Mouse (Mus musculus) CH12.LX (cell line): ENCODE measurements at regions not wholly inside any gene's neighbourhood (a gene's known extent, or its start where the extent isn't known, plus 50 kb on each side); places are given as distances from the start of the nearest gene placed in this dataset.

ENCODE experiments used
- DNase-seq: peaks from one replicate; pipeline ENCODE4 v3.0.0-alpha.2; 2013; ENCODE audit errors: extremely low read depth
- H3K27ac ChIP-seq: 2 replicates; pipeline ENCODE4 v1.5.1; 2012; ENCODE audit warnings: low read depth, mild to moderate bottlenecking, control low read depth, moderate library complexity; ENCODE audit not compliant: insufficient read depth
- H3K27me3 ChIP-seq: replicated peaks from 2 replicates; pipeline ENCODE3; 2012; ENCODE audit warnings: inconsistent platforms
- H3K36me3 ChIP-seq, 2 experiments: replicated peaks in 1 of 2; 2 replicates each; pipeline versions ENCODE3 to v1.6.1; 2012; ENCODE audit warnings: inconsistent platforms in 1 of 2, low read length in 1 of 2, mild to moderate bottlenecking in 1 of 2, mixed read lengths in 1 of 2, moderate library complexity in 1 of 2; ENCODE audit not compliant: control insufficient read depth in 1 of 2, insufficient read depth in 1 of 2
- H3K4me1 ChIP-seq, 2 experiments: 2 replicates each; pipeline ENCODE4 v1.6.1; 2012; ENCODE audit warnings: inconsistent platforms in 1 of 2, moderate library complexity in 1 of 2; ENCODE audit not compliant: insufficient read depth in 2 of 2, control insufficient read depth in 1 of 2
- H3K4me2 ChIP-seq: 2 replicates; pipeline ENCODE4 v1.6.1; 2012; ENCODE audit warnings: low read depth, mild to moderate bottlenecking, control low read depth; ENCODE audit not compliant: poor library complexity, insufficient read depth, severe bottlenecking
- H3K4me3 ChIP-seq, 3 experiments: fragments of 150-350 bp in 1 of 3; sonication (generic) in 1 of 3; replicated peaks in 1 of 3; 2 replicates each; pipeline versions ENCODE3 to v1.5.1; 2011 to 2012; ENCODE audit warnings: low read depth in 2 of 3, low read length in 2 of 3, mild to moderate bottlenecking in 2 of 3, moderate library complexity in 2 of 3, control low read depth in 1 of 3, improper control_type of control experiment in 1 of 3, inconsistent platforms in 1 of 3, mixed read lengths in 1 of 3; ENCODE audit not compliant: poor library complexity in 1 of 3
- H3K79me2 ChIP-seq: replicated peaks from 2 replicates; pipeline ENCODE4 v1.6.1; 2012; ENCODE audit warnings: mild to moderate bottlenecking, moderate library complexity; ENCODE audit not compliant: control insufficient read depth, poor library complexity, insufficient read depth, severe bottlenecking; ENCODE audit errors: extremely low read depth
- H3K9ac ChIP-seq: 2 replicates; pipeline ENCODE4 v1.6.1; 2012; ENCODE audit warnings: low read depth, mild to moderate bottlenecking, control low read depth, moderate library complexity; ENCODE audit not compliant: insufficient read depth
- H3K9me3 ChIP-seq: replicated peaks from 2 replicates; pipeline ENCODE3; 2012; ENCODE audit warnings: low read length, inconsistent platforms, mixed read lengths
- BHLHE40 ChIP-seq: IDR thresholded peaks from 2 replicates; pipeline ENCODE4 v1.6.1; 2011; ENCODE audit warnings: mild to moderate bottlenecking, low read depth, low read length, improper control_type of control experiment
- CHD1 ChIP-seq: IDR thresholded peaks from 2 replicates; pipeline ENCODE4 v1.6.1; 2012; ENCODE audit warnings: low read depth, low read length, improper control_type of control experiment, inconsistent platforms
- CTCF ChIP-seq, 2 experiments: IDR thresholded peaks in 1 of 2; conservative IDR thresholded peaks in 1 of 2; 2 replicates each; pipeline ENCODE4 v1.5.1; 2011 to 2012; ENCODE audit warnings: low read depth in 2 of 2, low read length in 2 of 2, improper control_type of control experiment in 1 of 2, inconsistent platforms in 1 of 2, mild to moderate bottlenecking in 1 of 2, moderate library complexity in 1 of 2
- EP300 ChIP-seq: IDR thresholded peaks from 2 replicates; pipeline ENCODE4 v1.6.1; 2011; ENCODE audit warnings: low read length, improper control_type of control experiment
- ETS1 ChIP-seq: conservative IDR thresholded peaks from 2 replicates; pipeline ENCODE4 v1.6.1; 2012; ENCODE audit warnings: low read depth, mild to moderate bottlenecking, inconsistent platforms, low read length, improper control_type of control experiment, moderate library complexity
- HCFC1 ChIP-seq: IDR thresholded peaks from 2 replicates; pipeline ENCODE4 v1.6.1; 2012; ENCODE audit warnings: low read depth, mild to moderate bottlenecking, inconsistent platforms, low read length, improper control_type of control experiment
- JUND ChIP-seq: conservative IDR thresholded peaks from 2 replicates; pipeline ENCODE4 v1.6.1; 2011; ENCODE audit warnings: low read depth, low read length, improper control_type of control experiment
- KAT2A ChIP-seq: IDR thresholded peaks from 2 replicates; pipeline ENCODE4 v1.6.1; 2012; ENCODE audit warnings: low read length, improper control_type of control experiment, inconsistent platforms; ENCODE audit not compliant: insufficient replicate concordance
- MAZ ChIP-seq: IDR thresholded peaks from 2 replicates; pipeline ENCODE4 v1.6.1; 2012; ENCODE audit warnings: low read depth, mild to moderate bottlenecking, inconsistent platforms, low read length, improper control_type of control experiment, moderate library complexity
- MEF2A ChIP-seq: IDR thresholded peaks from 2 replicates; pipeline ENCODE4 v1.6.1; 2014; ENCODE audit warnings: low read depth, mild to moderate bottlenecking, inconsistent platforms, low read length, improper control_type of control experiment, borderline replicate concordance
- MXI1 ChIP-seq: IDR thresholded peaks from 2 replicates; pipeline ENCODE4 v1.6.1; 2011; ENCODE audit warnings: mild to moderate bottlenecking, low read depth, low read length, improper control_type of control experiment
- NELFE ChIP-seq: IDR thresholded peaks from 2 replicates; pipeline ENCODE4 v1.6.1; 2011; ENCODE audit warnings: low read depth, low read length, improper control_type of control experiment
- NRF1 ChIP-seq: IDR thresholded peaks from 2 replicates; pipeline ENCODE4 v1.6.1; 2014; ENCODE audit warnings: low read depth, mild to moderate bottlenecking, inconsistent platforms, low read length, improper control_type of control experiment, moderate library complexity
- PAX5 ChIP-seq: IDR thresholded peaks from 2 replicates; pipeline ENCODE4 v1.6.1; 2012; ENCODE audit warnings: low read length, inconsistent platforms, mixed read lengths
- POLR2AphosphoS2 ChIP-seq: IDR thresholded peaks from 2 replicates; pipeline ENCODE4 v1.6.1; 2011; ENCODE audit warnings: low read depth, low read length, improper control_type of control experiment
- SMC3 ChIP-seq: IDR thresholded peaks from 2 replicates; pipeline ENCODE4 v1.6.1; 2011; ENCODE audit warnings: low read depth, low read length, improper control_type of control experiment
- TBP ChIP-seq: conservative IDR thresholded peaks from 2 replicates; pipeline ENCODE4 v1.6.1; 2011; ENCODE audit warnings: low read depth, low read length, improper control_type of control experiment
- UBTF ChIP-seq: IDR thresholded peaks from 2 replicates; pipeline ENCODE4 v1.6.1; 2012; ENCODE audit warnings: low read depth, mild to moderate bottlenecking, inconsistent platforms, low read length, improper control_type of control experiment, moderate library complexity
- USF1 ChIP-seq: IDR thresholded peaks from 2 replicates; pipeline ENCODE4 v1.6.1; 2014; ENCODE audit warnings: low read depth, mild to moderate bottlenecking, inconsistent platforms, low read length, improper control_type of control experiment
- ZMIZ1 ChIP-seq: IDR thresholded peaks from 2 replicates; pipeline ENCODE4 v1.6.1; 2012; ENCODE audit warnings: low read depth, mild to moderate bottlenecking, inconsistent platforms, low read length, improper control_type of control experiment
- ZNF384 ChIP-seq: IDR thresholded peaks from 2 replicates; pipeline ENCODE4 v1.6.1; 2012; ENCODE audit warnings: low read depth, low read length, improper control_type of control experiment, inconsistent platforms
- dilution Hi-C: fragments of 300-500 bp; cut with MboI; formaldehyde crosslinking; loops from 2 replicates; pipeline ENCODE4 v1.14.3; 2020; ENCODE audit warnings: low sequenced_read_pairs; ENCODE audit not compliant: extremely low pct_unique_long_range_greater_than_20kb, extremely low pct_ligation_motif_present
- in situ Hi-C: fragments of 300-500 bp; cut with MboI; formaldehyde crosslinking; loops from 3 replicates; pipeline ENCODE4 v1.14.3; 2019; ENCODE audit warnings: low sequenced_read_pairs, low pct_ligation_motif_present, low pct_unique_long_range_greater_than_20kb, mixed read lengths

DNA sequence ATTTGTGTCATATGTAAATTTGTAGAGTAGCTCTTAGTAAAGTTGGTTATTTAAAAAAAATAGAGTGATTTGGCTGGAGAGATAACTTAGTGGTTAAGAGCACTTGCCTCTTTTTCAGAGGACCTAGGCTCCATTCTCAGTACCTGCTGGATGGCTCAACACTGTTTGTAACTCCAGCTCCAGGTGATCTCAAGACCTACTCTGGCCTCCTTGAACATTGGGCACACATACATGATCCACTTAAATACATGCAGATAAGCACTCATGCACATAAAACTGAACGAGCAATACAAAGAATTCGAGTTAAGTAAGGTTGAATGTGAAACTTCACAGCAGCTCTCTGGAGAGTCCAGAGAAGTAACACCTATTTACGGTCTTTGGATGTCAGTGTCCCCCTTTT, 104.2 kb upstream of the Ptbp2 start:
- H3K9ac ChIP-seq, result no peak overlapping the region
- dilution Hi-C loops (no loop called here), in situ Hi-C loops (no loop called here)
- H3K79me2 ChIP-seq, result no peaks in the 10 kb centered on the region
- no peak for DNase-seq
- no peak for TF ChIP-seq CHD1
- TF ChIP-seq ZNF384, result no peak
- TF ChIP-seq BHLHE40, result no peak
- no peak for TF ChIP-seq NELFE
- TF ChIP-seq CTCF (conservative IDR thresholded peaks at IDR 0.05 in 1 of 2, IDR thresholded peaks at IDR 0.05 in 1 of 2; ENCODE audit: low read depth in 2 of 2, low read length in 2 of 2), result no peak
- TF ChIP-seq HCFC1, result no peak
- TF ChIP-seq MEF2A, result no peak
- H3K4me3 ChIP-seq, result no peak overlapping the region
- no peak overlapping the region for H3K27ac ChIP-seq
- H3K36me3 ChIP-seq, result no peaks in the 10 kb centered on the region
- no peaks in the 10 kb centered on the region for H3K4me1 ChIP-seq
- peaks cover 23% of the 10 kb centered on the region for H3K9me3 ChIP-seq
- no peaks in the 10 kb centered on the region for H3K27me3 ChIP-seq
- no peak overlapping the region for H3K4me2 ChIP-seq

DNA sequence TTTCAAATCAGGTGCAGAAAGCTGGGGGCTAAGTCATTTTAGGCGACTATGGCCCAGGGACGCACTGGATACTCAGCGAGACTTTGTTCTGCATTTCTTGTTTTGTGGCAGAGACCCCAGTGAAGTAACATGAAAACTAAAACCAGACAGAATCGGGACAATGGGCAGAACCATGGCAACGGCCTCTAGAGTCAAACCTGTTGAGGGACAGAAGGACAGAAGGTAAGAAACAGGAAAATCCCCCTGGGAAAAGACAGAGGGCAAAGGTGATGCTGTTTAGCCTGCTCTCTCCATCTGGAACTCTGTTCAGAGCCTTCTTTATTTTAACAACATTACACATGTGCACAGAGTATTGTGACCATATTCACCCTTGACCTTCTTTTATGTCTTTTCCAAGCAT, 92.1 kb upstream of the Ptbp2 start:
- Histone ChIP-seq H3K4me3 (no peak overlapping the region), H3K9me3 (peaks cover 10% of the 10 kb centered on the region), H3K27me3 (no peaks in the 10 kb centered on the region), H3K79me2 (no peaks in the 10 kb centered on the region), H3K9ac (no peak overlapping the region), H3K27ac (no peak overlapping the region), H3K36me3 (no peaks in the 10 kb centered on the region), H3K4me1 (no peaks in the 10 kb centered on the region), H3K4me2 (no peak overlapping the region)
- in situ Hi-C loops (no loop called here), dilution Hi-C loops (no loop called here)
- TF ChIP-seq MXI1 (no peak), UBTF (no peak), ETS1 (no peak), MAZ (no peak)
- no peak for DNase-seq

DNA sequence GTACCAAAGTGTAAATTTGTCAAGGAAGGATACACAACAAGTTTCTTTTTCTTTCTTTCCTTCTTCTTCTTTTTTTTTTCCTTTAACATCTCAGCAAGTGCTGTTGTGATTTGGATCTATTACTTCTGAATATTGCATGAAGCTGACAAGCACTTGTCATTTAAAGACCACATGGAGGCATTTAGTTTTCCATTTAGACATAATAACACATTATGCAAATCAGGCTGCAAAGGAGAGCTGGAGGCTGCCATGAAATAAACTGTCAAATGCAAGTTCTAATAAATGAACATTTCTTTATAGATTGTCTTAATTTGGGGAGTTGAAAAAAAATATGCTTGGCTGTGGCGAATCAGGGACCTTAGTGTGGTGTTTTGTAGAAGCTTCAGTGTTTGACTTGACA, 90.8 kb upstream of the Ptbp2 start:
- Histone ChIP-seq H3K27ac (no peak overlapping the region), H3K4me1 (no peaks in the 10 kb centered on the region), H3K9ac (no peak overlapping the region), H3K4me3 (no peak overlapping the region), H3K79me2 (no peaks in the 10 kb centered on the region), H3K36me3 (no peaks in the 10 kb centered on the region), H3K4me2 (no peak overlapping the region), H3K9me3 (peaks cover 12% of the 10 kb centered on the region), H3K27me3 (no peaks in the 10 kb centered on the region)
- in situ Hi-C loops, result no loop called here
- DNase-seq, result no peak
- TF ChIP-seq HCFC1 (no peak), KAT2A (no peak), PAX5 (no peak), TBP (no peak), POLR2AphosphoS2 (no peak), UBTF (no peak), ZNF384 (no peak), ZMIZ1 (no peak), CTCF (conservative IDR thresholded peaks at IDR 0.05 in 1 of 2, IDR thresholded peaks at IDR 0.05 in 1 of 2; ENCODE audit: low read depth in 2 of 2, low read length in 2 of 2) (no peak), SMC3 (no peak), NRF1 (no peak), USF1 (no peak), EP300 (no peak), MAZ (no peak), JUND (no peak)
- dilution Hi-C loops, result no loop called here
